Mouse (Mus musculus): ENCODE measurements around the gene Olfr1239. TPM values are rescaled to one million over a fixed set of nuclear protein-coding genes. Genes with fewer than 3 reads are reported as not detected.

Gene Olfr1239
- total RNA-seq (2021): not detected in 2 replicates
- long read RNA-seq, experiment 1: 0 reads
- long read RNA-seq, experiment 2: 0 reads

DNA sequence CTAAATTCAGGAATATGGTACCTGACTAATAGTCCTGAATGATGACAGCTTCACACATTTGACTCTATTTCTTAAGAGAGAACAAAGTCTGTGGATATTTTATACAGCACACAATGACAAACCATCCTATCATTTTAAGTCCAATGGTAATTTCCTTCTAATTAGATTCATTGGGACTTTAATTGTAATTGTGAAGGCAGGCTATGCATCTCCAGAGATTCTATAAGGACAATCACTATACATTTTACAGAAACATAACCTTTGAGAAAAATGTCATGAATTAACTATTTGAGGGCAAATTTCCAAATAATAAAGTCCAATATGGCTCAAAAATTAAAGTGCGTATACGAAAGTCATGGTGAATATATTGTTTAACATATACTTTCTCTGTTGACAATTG, at the start of gene Olfr1239:
Olfr1239 (minus strand) TSS at position 101 of the 400 bp plus-strand sequence.
- no peak for DNase-seq

DNA sequence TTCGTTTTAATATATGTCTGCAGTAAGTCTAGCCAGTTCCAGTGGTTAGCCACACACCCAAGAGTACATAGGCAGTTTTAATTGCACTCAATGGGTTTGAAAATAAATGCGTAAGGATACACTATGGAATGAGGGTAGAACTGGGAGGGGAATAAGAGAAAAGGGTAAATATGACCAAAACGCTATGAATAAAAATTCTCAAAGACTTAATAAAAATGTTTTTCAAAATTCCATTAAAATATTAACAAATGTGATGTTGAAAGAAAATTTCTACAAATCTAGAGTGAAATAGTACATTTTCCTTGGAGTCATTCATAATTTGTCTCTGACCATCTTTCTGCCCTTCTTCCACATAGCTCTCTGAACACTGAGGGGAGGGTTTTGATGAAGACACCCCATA, 22.7 kb upstream of the Olfr1239 start, which contains the start of gene Olfr1240:
Olfr1240 (minus strand) TSS at position 101 of the 400 bp plus-strand sequence.
- DNase-seq: no peak

DNA sequence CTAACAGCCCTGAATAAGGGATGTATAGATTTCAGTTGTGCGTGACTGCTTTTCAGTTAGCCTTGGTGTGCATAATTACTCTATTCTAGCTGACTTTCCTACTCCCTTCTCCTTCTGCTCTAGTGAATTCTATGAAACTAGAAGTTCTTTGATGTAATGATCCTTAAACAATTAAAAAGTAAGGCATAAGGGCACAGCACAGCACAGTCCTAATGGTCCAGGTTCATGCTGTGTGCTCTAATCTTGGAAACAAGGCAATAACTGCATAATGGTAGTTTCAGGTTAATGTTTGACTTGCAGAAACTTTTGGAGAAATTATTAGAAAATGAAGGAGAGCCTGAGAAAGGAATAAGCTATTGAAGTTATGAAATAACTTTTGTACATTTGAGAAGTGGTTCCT, 5.7 kb downstream of the Olfr1239 start:
- no peak for DNase-seq

DNA sequence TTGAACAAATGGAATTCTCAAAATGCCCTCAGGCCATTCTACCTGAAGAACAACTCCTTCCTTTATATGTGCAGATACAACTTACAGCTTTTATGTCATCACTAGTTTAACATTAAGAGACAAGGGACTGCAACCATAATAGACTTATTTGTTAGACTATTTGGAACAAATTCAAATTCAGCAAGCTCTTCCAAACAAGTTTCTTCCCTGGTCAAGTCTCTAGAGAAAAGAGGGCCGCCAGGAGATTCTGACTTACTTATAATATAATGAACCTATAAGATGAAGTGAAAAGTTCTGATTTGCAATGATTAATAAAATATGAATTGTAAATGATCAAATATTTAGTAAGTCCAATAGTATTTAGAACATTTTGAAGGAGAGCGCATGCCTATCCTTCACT, 10.6 kb downstream of the Olfr1239 start, which contains the start of gene Olfr1238:
Olfr1238 (minus strand) TSS at position 101 of the 400 bp plus-strand sequence.
- DNase-seq: no peak

DNA sequence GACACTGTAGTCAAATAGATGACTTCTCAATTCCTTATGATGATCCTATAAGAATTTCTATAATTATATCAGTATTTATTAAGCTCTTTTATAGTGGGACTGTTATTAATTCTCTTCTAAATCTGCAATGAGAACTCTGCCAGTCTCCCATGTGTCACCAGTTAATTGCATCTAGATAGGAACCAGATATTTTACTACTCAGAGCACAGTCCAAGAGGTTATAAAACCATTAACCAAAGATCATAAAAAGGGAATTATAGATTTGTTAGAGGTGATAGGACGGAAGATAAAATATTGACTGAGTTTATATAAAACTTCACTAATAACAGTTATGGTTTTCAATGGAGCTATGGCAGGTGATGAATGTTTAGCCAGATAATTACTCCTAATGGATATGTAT, 19.3 kb downstream of the Olfr1239 start:
- DNase-seq: no peak

Other genes starting within 250 kb of the Olfr1239 start
- gene Olfr1225, start 245.7 kb downstream of the Olfr1239 start, total RNA-seq (2021): not detected in 2 replicates
- gene Olfr1226, start 220.4 kb downstream of the Olfr1239 start, total RNA-seq (2021): not detected in 2 replicates
- gene Olfr1228, start 166.3 kb downstream of the Olfr1239 start, total RNA-seq (2021): not detected in 2 replicates
- not detected in 2 replicates for gene Olfr1229, start 132.4 kb downstream of the Olfr1239 start, total RNA-seq (2021)
- gene Olfr1230, start 123.1 kb downstream of the Olfr1239 start, total RNA-seq (2021): not detected in 2 replicates
- not detected in 2 replicates for gene Olfr1231, start 113.3 kb downstream of the Olfr1239 start, total RNA-seq (2021)
- gene Olfr1232, start 90.7 kb downstream of the Olfr1239 start, total RNA-seq (2021): not detected in 2 replicates
- gene Olfr1233, start 78.0 kb downstream of the Olfr1239 start, total RNA-seq (2021): not detected in 2 replicates
- not detected in 2 replicates for gene Olfr1234, start 55.5 kb downstream of the Olfr1239 start, total RNA-seq (2021)
- gene Olfr1238, start 10.7 kb downstream of the Olfr1239 start, total RNA-seq (2021): not detected in 2 replicates
- not detected in 2 replicates for gene Olfr1240, start 22.6 kb upstream of the Olfr1239 start, total RNA-seq (2021)
- gene Olfr1241, start 66.7 kb upstream of the Olfr1239 start, total RNA-seq (2021): not detected in 2 replicates
- gene Olfr1242, start 77.9 kb upstream of the Olfr1239 start, total RNA-seq (2021): not detected in 2 replicates
- not detected in 2 replicates for gene Olfr1243, start 111.1 kb upstream of the Olfr1239 start, total RNA-seq (2021)
- not detected in 2 replicates for gene Olfr1245, start 158.0 kb upstream of the Olfr1239 start, total RNA-seq (2021)
- not detected in 2 replicates for gene Olfr1246, start 172.8 kb upstream of the Olfr1239 start, total RNA-seq (2021)
- not detected in 2 replicates for gene Olfr1247, start 193.7 kb upstream of the Olfr1239 start, total RNA-seq (2021)
- gene Olfr1248, start 197.8 kb upstream of the Olfr1239 start, total RNA-seq (2021): not detected in 2 replicates
- gene Olfr1249, start 214.6 kb upstream of the Olfr1239 start, total RNA-seq (2021): not detected in 2 replicates
- gene Olfr1250, start 241.1 kb upstream of the Olfr1239 start, total RNA-seq (2021): not detected in 2 replicates

All from adrenal gland, postnatal 14 days (tissue).